Mouse (Mus musculus) megakaryocyte, embryonic 14.5 days (primary cell): ENCODE measurements at regions not wholly inside any gene's neighbourhood (a gene's known extent, or its start where the extent isn't known, plus 50 kb on each side); places are given as distances from the start of the nearest gene placed in this dataset.

Experiments
- FLI1 ChIP-seq: IDR thresholded peaks from 2 replicates; pipeline ENCODE4 v1.6.1; 2012; ENCODE audit warnings: low read length, inconsistent platforms, mixed read lengths
- GATA1 ChIP-seq: IDR thresholded peaks from 3 replicates; pipeline ENCODE4 v1.6.1; 2012; ENCODE audit warnings: mixed read lengths, low read length, inconsistent platforms, borderline replicate concordance

GRCm38 (mm10) chr1:71893636-71894035, 240.6 kb upstream of the Fn1 start:
- TF ChIP-seq FLI1 (no peak), GATA1 (no peak)
